Mouse (Mus musculus) heart, postnatal 10 days (tissue): Measurements from ENCODE around the gene Nploc4. TPM values are rescaled to one million over a fixed set of nuclear protein-coding genes. Genes with fewer than 3 reads are reported as not detected.
"Not testable (repeated sequence)": the region's sequence is repeated elsewhere in the genome, so short reads cannot be mapped to it uniquely, and the experiment has no call there.

Experiments used
- DNase-seq, 2 experiments: peaks; one replicate each; pipeline ENCODE4 v3.0.0; 2021
- intact Hi-C: fragments of 180-260 bp; cut with DNase I; formaldehyde crosslinking; loops from one replicate; pipeline ENCODE4 v1.15.1; 2025
- total RNA-seq, 2 experiments: library from RNA; stranded (reverse); gene quantifications; 2 replicates each; pipeline ENCODE4 v1.2.3; 2021

Nploc4 gene
- total RNA-seq, 2 experiments from 2014 or later, result 53.9 to 59.6 TPM

- intact Hi-C loops, result no loop called here
- DNase-seq, result no peak
Measured at GRCm38 (mm10) chr11:120355277-120356039, 82.0 kb downstream of the Nploc4 start.

DNA sequence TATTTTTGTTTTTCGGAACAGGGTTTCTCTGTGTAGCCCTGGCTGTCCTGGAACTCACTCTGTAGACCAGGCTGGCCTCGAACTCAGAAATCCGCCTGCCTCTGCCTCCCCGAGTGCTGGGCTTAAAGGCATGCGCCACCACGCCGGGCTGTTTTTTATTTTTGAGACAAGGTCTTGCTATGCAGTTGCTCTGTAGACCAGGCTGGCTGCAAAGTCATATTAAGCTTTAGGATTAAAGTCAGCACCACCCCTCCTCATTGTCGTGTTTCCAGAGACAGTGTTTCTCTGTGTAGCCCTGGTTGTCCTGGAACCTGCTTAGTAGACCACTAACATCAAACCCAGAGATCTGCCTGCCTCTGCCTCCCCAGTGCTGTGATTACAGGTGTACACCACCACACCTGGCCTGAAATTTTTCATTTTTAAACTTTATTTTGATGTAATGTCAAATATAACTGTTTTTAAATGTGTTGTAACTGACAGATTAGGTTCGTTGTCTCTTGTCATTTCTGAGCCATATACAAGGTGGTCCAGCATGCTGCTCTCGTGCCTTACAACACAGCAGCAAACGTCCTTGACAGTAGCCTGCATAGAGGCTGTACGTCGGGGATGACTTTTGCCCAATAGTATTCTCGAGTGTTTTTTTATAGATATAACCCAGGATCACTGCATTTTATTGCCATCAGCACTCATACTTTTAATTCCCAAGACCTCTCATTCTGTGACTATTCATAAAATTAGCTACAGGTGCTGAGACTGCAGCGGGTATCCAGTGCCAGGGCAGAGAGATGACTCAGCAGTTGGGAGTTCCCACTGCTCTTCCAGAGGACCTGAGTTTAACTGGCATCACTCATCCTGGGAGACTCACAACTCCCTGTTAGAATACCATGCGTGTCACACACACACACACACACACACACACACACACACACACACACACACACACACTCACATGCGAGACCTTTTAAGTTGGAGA lies 82.9 kb downstream of the Nploc4 start:
- DNase-seq, result no peak
- intact Hi-C loops, result loop anchor here (5.0 kb wide), 1 partner anchor 33 kb away; no protein-coding TSS in a partner anchor

- intact Hi-C loops, result loop anchor here (2.0 to 5.0 kb wide), 3 partner anchors 15 to 69 kb away; no protein-coding TSS in a partner anchor
- peak; percentile 89 to 90 for DNase-seq
Measured at GRCm38 (mm10) chr11:120353500-120354303, 83.8 kb downstream of the Nploc4 start.

GRCm38 (mm10) chr11:120352571-120353290 lies 84.8 kb downstream of the Nploc4 start:
- peak; percentile 57 to 65 for DNase-seq
- intact Hi-C loops, result loop anchor here (2.0 to 5.0 kb wide), 3 partner anchors 16 to 70 kb away; no protein-coding TSS in a partner anchor

- intact Hi-C loops, result loop anchor here (2.0 to 5.0 kb wide), 3 partner anchors 17 to 71 kb away; no protein-coding TSS in a partner anchor
- DNase-seq, result not testable (repeated sequence)
Measured at GRCm38 (mm10) chr11:120352093-120352350, 85.5 kb downstream of the Nploc4 start.

GRCm38 (mm10) chr11:120351250-120352092 lies 86.0 kb downstream of the Nploc4 start:
- no peak for DNase-seq

DNA sequence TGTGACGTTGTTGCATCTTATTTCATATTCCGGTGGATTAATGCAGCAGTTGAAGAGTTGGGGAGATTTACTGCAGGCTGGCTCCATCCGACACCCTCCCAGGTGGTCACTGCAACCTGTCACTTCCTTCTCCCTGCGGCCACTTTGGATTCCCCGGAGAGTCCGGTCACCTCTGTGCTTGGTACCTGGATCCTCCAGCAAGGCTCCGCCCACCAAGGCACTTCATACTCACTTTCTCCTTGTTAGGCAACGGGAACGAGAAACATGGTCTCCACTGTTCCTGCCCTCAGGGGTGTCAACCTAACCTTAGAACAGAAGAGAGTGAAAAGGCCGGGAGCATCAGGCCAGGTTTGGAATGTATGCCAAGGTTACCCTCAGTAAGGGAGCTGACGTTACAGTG lies 86.8 kb downstream of the Nploc4 start:
- DNase-seq, result peak; percentile 53 to 69
- intact Hi-C loops, result loop anchor here (5.0 kb wide), 1 partner anchor 37 kb away; no protein-coding TSS in a partner anchor

More at GRCm38 (mm10) chr11:120351250-120352092, 86.0 kb downstream of the Nploc4 start:
- intact Hi-C loops, result loop anchor here (2.0 to 5.0 kb wide), 3 partner anchors 17 to 71 kb away; no protein-coding TSS in a partner anchor

GRCm38 (mm10) chr11:120349986-120350702 lies 87.4 kb downstream of the Nploc4 start:
- peak; percentile 95 to 98 for DNase-seq
- intact Hi-C loops, result loop anchor here (2.0 to 5.0 kb wide), 2 partner anchors 37 to 117 kb away; partner anchors contain the start of gene Bahcc1

- peak; percentile 72 to 76 for DNase-seq
- intact Hi-C loops, result loop anchor here (2.0 kb wide), 1 partner anchor 117 kb away; the partner anchor contains the start of gene Bahcc1
Measured at GRCm38 (mm10) chr11:120349371-120349985, 88.0 kb downstream of the Nploc4 start.

- intact Hi-C loops, result loop anchor here (2.0 kb wide), 1 partner anchor 116 kb away; the partner anchor contains the start of gene Bahcc1
- DNase-seq, result peak; percentile 78 to 83
Measured at GRCm38 (mm10) chr11:120348684-120349370, 88.7 kb downstream of the Nploc4 start.

DNA sequence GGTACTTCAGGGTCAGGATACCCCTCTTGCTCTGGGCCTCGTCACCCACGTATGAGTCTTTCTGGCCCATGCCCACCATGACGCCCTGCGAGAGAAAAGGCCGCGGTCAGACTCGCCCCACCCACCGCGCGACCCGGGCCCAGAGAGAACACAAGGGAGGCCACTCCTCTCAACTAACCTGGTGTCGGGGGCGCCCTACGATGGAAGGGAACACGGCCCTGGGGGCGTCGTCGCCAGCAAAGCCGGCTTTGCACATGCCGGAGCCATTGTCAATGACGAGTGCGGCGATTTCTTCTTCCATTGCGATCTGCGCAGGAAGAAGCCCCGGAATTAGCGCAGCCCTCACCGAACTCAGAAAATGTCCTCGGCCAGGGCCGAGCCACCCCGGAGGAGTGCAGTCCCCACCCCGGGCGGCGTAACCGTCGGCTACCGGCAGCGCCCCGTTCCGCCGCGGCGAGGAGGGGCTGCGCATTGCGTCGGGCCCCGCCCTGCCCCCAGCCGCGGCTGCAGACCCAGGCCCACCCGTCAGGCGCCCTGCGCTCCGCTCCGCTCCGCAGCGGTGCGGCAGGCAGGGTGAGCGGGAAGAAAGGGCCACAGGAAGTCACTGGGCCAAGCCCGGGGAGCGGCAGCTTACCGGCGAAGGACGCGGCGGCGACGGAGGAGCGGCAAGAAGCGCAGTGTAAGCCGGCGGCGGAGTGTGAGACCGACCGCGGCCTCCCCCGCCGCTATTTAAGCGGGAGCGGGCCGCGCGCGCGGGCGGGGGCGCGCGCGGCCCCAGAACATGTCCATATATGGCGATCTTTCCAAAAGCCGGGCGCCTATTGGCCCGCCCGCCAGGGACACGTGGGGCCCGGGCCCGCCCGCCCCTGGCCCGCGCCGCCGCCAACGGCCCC lies 89.5 kb downstream of the Nploc4 start, which contains the start of gene Actg1:
TSS of gene Actg1 (minus strand) at position 752 of the 893 bp plus-strand sequence.
- peak; percentile 90 to 93 for DNase-seq
- intact Hi-C loops, result loop anchor here (2.0 kb wide), 1 partner anchor 115 kb away; the partner anchor contains the start of gene Bahcc1

DNA sequence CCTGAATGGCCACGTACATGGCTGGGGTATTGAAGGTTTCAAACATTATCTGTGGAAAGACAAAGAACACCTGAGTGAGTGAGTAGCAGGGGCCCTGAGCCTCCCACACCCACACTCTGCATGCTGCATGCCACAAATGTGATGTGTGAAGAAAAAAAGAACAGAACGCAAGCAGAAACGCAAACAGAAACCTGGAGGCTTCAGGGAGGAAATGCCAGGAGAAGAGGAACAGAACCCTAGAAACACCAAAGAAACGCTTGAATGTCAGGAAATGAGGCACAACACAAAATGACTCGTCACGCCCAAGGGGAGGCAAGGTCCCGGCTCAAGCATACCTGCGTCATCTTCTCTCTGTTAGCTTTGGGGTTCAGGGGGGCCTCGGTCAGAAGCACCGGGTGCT lies 90.2 kb downstream of the Nploc4 start:
- DNase-seq, result peak; percentile 46 to 55

DNA sequence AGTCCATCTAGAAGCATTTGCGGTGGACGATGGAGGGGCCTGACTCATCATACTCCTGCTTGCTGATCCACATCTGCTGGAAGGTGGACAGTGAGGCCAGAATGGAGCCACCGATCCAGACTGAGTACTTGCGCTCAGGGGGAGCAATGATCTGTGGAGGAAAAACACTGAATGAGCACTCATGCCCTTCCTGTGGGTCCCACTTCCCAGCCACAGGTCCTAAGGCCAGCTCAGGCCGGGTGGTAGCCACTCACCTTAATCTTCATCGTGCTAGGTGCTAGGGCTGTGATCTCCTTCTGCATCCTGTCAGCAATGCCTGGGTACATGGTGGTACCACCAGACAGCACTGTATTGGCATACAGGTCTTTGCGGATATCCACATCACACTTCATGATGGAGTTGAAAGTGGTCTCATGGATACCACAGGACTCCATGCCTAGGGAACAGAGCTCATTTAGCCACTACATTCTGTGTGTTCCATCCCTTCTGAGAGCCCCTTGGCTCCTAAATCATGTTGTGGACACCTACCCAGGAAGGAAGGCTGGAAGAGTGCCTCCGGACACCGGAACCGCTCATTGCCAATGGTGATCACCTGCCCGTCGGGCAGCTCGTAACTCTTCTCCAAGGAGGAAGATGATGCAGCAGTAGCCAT lies 91.0 kb downstream of the Nploc4 start:
- DNase-seq, result peak; percentile 28 to 33
- intact Hi-C loops, result not testable (repeated sequence)

More for the DNA sequence above, 90.2 kb downstream of the Nploc4 start:
- intact Hi-C loops, result no loop called here

DNA sequence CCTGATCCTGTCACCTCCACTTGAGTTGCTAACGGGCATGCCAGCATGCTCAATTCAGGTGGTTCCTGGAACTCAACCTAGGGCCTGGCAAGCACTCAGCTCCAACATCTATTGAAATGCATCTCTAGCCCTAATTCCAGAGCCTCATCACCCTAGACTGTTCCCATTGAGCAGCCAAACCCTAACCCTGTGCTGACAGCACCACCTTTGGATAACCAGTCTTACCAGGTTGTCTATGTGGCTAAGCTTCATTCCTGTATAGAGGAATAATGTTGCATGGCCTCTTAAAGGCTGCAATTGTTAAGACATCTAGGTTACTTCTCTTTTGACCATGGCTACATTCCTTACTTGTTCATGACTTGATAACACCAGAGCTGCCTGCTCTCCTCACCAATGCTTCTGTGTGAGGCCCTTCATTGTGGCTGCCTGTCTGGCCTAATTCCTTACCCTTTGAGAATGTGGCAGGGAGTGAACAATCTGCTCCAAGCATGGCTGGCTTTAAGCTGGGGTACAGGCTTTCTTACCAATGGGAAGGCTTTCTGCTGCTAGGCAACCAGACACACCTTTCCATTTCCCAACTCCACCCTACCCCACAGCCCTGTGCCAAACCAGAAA lies 92.3 kb downstream of the Nploc4 start:
- intact Hi-C loops, result no loop called here
- DNase-seq, result peak in 1 of 2 experiments; percentile 43
